Mouse (Mus musculus) C2C12 (cell line): ENCODE measurements at regions not wholly inside any gene's neighbourhood (a gene's known extent, or its start where the extent isn't known, plus 50 kb on each side); places are given as distances from the start of the nearest gene placed in this dataset.

Experiments
- CTCF ChIP-seq: IDR thresholded peaks from one replicate; pipeline ENCODE4 v1.5.1; 2011; ENCODE audit not compliant: control insufficient read depth, insufficient read depth, insufficient read length
- USF1 ChIP-seq: IDR thresholded peaks from one replicate; pipeline ENCODE4 v1.6.1; 2011; ENCODE audit warnings: low read depth, mild to moderate bottlenecking, control low read depth, moderate library complexity

DNA sequence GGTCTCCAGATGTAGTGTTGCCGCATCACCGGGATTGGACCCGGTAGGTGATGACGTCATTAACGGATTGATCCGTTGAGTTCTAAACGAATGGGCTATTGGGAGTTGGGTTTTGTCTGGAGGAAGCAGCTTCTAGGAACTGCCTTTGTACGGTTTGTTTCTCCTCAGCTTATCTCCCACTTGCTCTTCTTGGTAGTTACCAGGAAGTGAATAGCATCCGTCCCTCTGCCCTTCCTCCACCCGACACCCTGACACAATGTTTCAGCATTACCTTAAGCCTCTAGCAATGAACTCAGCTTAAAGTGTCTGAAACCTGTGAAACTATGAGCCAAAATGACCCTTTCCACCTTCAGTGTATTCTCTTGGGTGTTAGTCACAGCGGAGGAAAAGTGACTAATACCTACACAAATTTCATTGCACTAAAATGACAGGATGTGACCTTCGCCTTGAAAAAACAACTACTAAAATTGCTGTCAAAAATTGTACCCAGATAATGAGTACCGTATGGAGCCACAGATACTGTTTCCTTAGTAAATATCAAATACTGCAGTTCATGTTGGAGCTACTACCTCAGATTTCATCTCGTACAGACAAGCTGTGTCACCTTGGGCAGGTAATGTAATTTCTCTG is 237.1 kb downstream of the Adgb start:
- no peak for TF ChIP-seq CTCF
- no peak for TF ChIP-seq USF1
